Mouse (Mus musculus) kidney, postnatal 0 days (tissue): ENCODE measurements around the gene Wnt9a. TPM values are rescaled to one million over a fixed set of nuclear protein-coding genes. Genes with fewer than 3 reads are reported as not detected.

Experiments used
- ATAC-seq: fragments of 200-750 bp; cut with Nextera tagmentation; replicated peaks from 2 replicates; pipeline ENCODE4 v1.8.0; 2017; ENCODE audit warnings: low read depth, moderate number of reproducible peaks, moderate TSS enrichment, moderate library complexity; ENCODE audit not compliant: low FRiP score
- DNase-seq: peaks from one replicate; pipeline ENCODE4 v3.0.0-alpha.2; 2016; ENCODE audit warnings: low spot score
- H3K27ac ChIP-seq: fragments of 300-500 bp; sonication (generic); 2 replicates; pipeline ENCODE4 v1.5.1; 2014; ENCODE audit warnings: mild to moderate bottlenecking
- H3K27me3 ChIP-seq: fragments of 300-500 bp; sonication (generic); 2 replicates; pipeline ENCODE4 v1.6.1; 2014; ENCODE audit warnings: low read length, mixed read lengths; ENCODE audit not compliant: insufficient read depth
- H3K36me3 ChIP-seq: fragments of 300-500 bp; sonication (generic); 2 replicates; pipeline ENCODE4 v1.6.1; 2014; ENCODE audit warnings: low read length, mixed read lengths; ENCODE audit not compliant: insufficient read depth
- H3K4me1 ChIP-seq: fragments of 300-500 bp; sonication (generic); replicated peaks from 2 replicates; pipeline ENCODE4 v1.6.1; 2014; ENCODE audit warnings: antibody characterized with exemption, low read length, mixed read lengths; ENCODE audit not compliant: insufficient read depth
- H3K4me2 ChIP-seq: fragments of 300-500 bp; sonication (generic); 2 replicates; pipeline ENCODE4 v1.6.1; 2014; ENCODE audit warnings: mild to moderate bottlenecking, low read length, moderate library complexity, mixed read lengths
- H3K4me3 ChIP-seq: fragments of 300-500 bp; sonication (generic); replicated peaks from 2 replicates; pipeline ENCODE4 v1.5.1; 2014; ENCODE audit warnings: low read depth, low read length
- H3K9ac ChIP-seq: fragments of 300-500 bp; sonication (generic); 2 replicates; pipeline ENCODE4 v1.6.1; 2014; ENCODE audit warnings: low read depth, low read length
- H3K9me3 ChIP-seq: fragments of 300-500 bp; sonication (generic); replicated peaks from 2 replicates; pipeline ENCODE4 v1.6.1; 2016; ENCODE audit warnings: low read length, inconsistent platforms, mixed read lengths
- CTCF ChIP-seq: IDR thresholded peaks from 2 replicates; pipeline ENCODE4 v1.5.1; 2016; ENCODE audit warnings: antibody characterized with exemption, low read depth, mild to moderate bottlenecking, moderate library complexity
- WGBS: fragments of 180-500 bp; shearing (Covaris S2); extraction: QIAGEN DNeasy Blood & Tissue Kit; methylation state at CpG from one replicate; pipeline ENCODE4 v1.1.7; 2014; 5-methylcytosine and 5-hydroxymethylcytosine counted together
- polyA plus RNA-seq: library from polyadenylated mRNA; unstranded; fragments of >200 nt; fragmentation: Nextera tagmentation; extraction: Ambion mirVana; gene quantifications from 2 replicates; pipeline ENCODE4 v1.2.1, GENCODE M21; 2015

Wnt9a gene
- polyA plus RNA-seq, 1 experiment from 2014 or later = 1.1 TPM

DNA sequence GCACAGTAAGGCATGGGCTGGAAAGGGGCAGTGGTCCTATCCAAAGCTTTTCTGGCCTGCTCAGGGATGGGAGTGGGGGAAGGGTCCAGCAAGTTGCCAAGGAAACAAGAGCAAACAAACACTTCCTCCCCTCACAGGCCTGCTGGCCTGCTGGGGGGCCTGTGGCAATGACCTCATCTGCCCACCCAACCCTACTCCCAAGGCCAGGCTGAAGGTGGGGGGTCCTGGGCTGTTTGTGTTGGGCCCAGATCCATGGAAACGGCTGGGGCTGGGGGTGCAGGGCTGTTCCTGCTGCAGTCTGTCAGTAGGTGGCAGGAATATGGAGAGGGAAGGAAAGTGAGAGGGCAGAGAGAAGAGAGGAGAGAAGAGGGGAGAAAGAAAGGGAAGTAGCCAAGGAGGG, 29.7 kb downstream of the Wnt9a start:
- H3K27me3 ChIP-seq = no peaks in the 10 kb centered on the region
- H3K9me3 ChIP-seq = no peaks in the 10 kb centered on the region
- no peak overlapping the region for H3K27ac ChIP-seq
- H3K4me1 ChIP-seq = no peaks in the 10 kb centered on the region
- peak; percentile 30; the same call in 1 of the 2 replicates for TF ChIP-seq CTCF
- no peak overlapping the region for H3K4me2 ChIP-seq
- WGBS = 6% methylated on average over 1 of the region's 1 CpGs
- DNase-seq = no peak
- no peaks in the 10 kb centered on the region for H3K36me3 ChIP-seq
- no peak overlapping the region for H3K4me3 ChIP-seq
- no peak overlapping the region for H3K9ac ChIP-seq
- ATAC-seq = peak; percentile 40; the same call in 1 of the 2 replicates

- Histone ChIP-seq H3K9me3 (no peaks in the 10 kb centered on the region), H3K4me1 (no peaks in the 10 kb centered on the region), H3K4me3 (no peak overlapping the region), H3K27ac (no peak overlapping the region), H3K4me2 (no peak overlapping the region), H3K9ac (no peak overlapping the region), H3K36me3 (no peaks in the 10 kb centered on the region), H3K27me3 (no peaks in the 10 kb centered on the region)
- DNase-seq = peak; percentile 33
- WGBS = 48% methylated on average over 13 of the region's 13 CpGs
- peak; percentile 73 for ATAC-seq
- TF ChIP-seq CTCF = no peak
Observed at GRCm38 (mm10) chr11:59337955-59338735, 31.4 kb downstream of the Wnt9a start.

DNA sequence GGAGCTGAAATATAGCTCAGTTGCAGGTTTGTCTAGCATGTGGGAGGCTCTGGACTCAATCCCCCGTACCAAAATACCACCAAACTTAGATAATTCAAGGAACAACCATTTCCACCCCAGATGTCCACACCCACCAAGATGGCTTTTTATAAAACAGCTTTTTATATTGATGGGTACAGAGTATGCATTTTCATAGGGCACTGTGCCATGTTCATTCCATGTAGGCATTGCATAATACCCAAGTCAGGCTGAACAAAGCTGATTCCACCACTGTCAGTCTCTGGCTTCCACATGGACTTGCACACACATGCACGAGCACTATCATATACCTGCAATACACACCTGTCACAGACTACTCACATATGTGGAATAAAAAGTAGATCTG, 32.0 kb downstream of the Wnt9a start:
- ATAC-seq (no peak), DNase-seq (no peak)
- no peak overlapping the region for H3K27ac ChIP-seq
- no peaks in the 10 kb centered on the region for H3K4me1 ChIP-seq
- H3K9ac ChIP-seq = no peak overlapping the region
- H3K4me2 ChIP-seq = no peak overlapping the region
- H3K9me3 ChIP-seq = no peaks in the 10 kb centered on the region
- no peaks in the 10 kb centered on the region for H3K27me3 ChIP-seq
- no peaks in the 10 kb centered on the region for H3K36me3 ChIP-seq
- H3K4me3 ChIP-seq = no peak overlapping the region
- no peak for TF ChIP-seq CTCF
- WGBS = 83% methylated on average over 2 of the region's 2 CpGs

GRCm38 (mm10) chr11:59342956-59343355, 36.2 kb downstream of the Wnt9a start:
- DNase-seq (no peak), ATAC-seq (no peak)
- 68% methylated on average over 4 of the region's 5 CpGs for WGBS
- Histone ChIP-seq H3K9me3 (no peaks in the 10 kb centered on the region), H3K27me3 (no peaks in the 10 kb centered on the region), H3K27ac (no peak overlapping the region), H3K9ac (no peak overlapping the region), H3K4me1 (peaks cover 4% of the 10 kb centered on the region; the same call in 1 of the 2 replicates), H3K4me3 (no peak overlapping the region), H3K36me3 (no peaks in the 10 kb centered on the region), H3K4me2 (no peak overlapping the region)
- no peak for TF ChIP-seq CTCF

DNA sequence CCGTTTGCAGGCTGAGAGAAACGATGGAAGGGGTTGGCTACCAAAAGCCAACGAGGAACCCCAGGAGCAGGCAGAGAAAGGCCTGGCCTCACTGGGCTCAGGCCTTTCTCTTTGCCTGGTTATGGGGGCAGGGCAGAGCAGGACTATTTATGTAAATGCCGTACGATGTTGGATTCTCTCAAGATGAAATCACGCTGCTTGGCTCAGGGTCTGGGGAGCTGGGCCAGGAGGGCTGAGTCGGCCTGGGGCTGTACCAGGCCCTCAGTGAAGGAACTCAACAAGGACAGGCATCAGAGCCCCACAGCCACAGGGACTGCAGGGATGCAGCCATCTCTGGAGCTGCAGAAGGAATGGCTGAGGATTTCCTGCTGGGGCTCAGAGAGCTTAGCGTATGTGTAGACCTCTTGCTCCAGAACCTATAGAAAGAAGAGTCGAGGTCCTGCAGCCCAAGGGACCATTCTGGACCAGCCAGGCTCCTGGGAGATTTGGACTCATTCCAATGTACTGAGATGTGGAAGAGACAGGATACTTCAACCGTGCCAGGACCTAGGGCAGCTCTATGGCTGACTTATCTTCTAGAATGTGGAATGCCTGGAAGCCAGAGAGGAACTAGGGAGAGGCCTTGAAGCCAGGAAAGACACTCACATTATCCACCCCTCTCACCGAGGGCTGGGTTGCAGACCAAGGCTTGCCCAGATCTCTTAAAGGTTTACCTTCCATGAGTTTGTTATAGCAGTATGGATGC, 39.6 kb downstream of the Wnt9a start:
- Histone ChIP-seq H3K4me1 (peaks cover 5% of the 10 kb centered on the region; the same call in 1 of the 2 replicates), H3K9me3 (no peaks in the 10 kb centered on the region), H3K4me2 (no peak overlapping the region), H3K4me3 (no peak overlapping the region), H3K27me3 (no peaks in the 10 kb centered on the region), H3K27ac (no peak overlapping the region), H3K36me3 (no peaks in the 10 kb centered on the region), H3K9ac (no peak overlapping the region)
- ATAC-seq (no peak), DNase-seq (no peak)
- 66% methylated on average over 11 of the region's 11 CpGs for WGBS
- TF ChIP-seq CTCF = no peak

DNA sequence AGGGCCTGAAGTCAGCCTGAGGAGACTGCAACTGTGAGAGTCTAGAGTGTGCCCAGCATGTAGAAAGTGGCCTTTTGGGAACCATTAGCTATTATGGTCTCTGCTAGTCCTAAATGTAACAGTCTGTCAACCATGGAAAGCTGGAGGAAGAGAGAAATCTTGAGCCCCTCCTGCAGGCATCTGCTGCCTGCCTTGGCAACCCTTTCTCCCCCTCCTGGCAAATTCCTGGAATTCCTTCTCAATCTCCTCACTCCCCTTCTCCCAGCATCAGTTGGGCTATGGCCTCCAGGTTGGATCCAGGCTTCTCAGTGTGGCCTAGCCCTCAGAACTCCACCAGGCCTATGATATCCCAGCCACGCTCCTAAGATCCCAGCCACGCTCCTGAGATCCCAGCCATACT, 43.6 kb downstream of the Wnt9a start:
- peaks cover 5% of the 10 kb centered on the region; the same call in 1 of the 2 replicates for H3K4me1 ChIP-seq
- no peaks in the 10 kb centered on the region for H3K9me3 ChIP-seq
- no peak overlapping the region for H3K27ac ChIP-seq
- WGBS = 82% methylated on average over 2 of the region's 2 CpGs
- no peak for TF ChIP-seq CTCF
- no peaks in the 10 kb centered on the region for H3K36me3 ChIP-seq
- no peak for ATAC-seq
- H3K4me2 ChIP-seq = no peak overlapping the region
- peak; percentile 52 for DNase-seq
- H3K4me3 ChIP-seq = no peak overlapping the region
- H3K9ac ChIP-seq = no peak overlapping the region
- H3K27me3 ChIP-seq = no peaks in the 10 kb centered on the region
